Mouse (Mus musculus) urinary bladder, postnatal 14 days (tissue): ENCODE measurements around the gene Hif3a.

ENCODE experiments used
- DNase-seq: peaks from one replicate; pipeline ENCODE4 v3.0.0; 2021; ENCODE audit warnings: low spot score

Hif3a gene

DNA sequence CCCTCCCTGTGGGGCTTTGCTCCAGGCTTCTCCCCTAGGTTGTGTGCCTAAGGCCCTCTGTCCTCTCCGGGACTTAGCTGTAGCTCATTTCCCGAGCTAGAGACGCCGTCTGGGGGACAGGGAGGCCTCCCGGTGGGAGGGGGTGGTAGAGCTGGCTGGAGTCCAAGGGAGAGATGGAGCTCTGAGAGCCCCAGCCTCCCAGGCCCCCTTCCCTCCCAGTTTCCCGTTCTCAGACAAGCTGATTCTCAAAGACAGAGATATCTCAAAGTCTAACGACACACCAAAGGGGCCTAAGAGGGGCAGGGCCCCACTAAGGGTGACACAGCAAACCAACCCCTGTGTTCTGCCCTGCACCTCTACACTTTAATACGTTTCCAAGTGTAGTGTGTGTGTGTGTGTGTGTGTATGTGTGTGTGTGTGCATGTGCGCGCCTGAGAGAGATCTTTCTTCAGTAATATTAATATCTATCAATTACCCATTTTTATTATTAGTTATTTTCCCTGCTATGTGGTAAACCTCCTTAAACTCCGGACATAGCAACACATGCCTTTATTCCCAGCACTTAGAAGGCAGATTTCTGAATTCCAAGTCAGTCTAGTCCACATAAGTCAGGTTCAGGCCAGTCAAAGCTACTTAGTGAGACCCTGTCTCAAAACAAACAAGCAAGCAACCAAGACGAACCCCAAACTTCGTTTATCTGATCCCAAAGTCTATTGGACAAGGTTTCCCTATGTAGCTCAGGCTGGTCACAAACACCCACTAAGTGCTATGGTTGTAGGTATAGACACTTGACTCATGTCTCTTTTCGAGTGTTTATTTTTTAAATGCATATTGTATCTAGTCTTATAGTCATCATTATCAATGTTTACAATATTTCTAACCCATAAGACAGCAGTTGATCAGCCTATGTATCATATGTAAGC is 5.4 kb downstream of the Hif3a start:
- DNase-seq = peak; percentile 37

DNA sequence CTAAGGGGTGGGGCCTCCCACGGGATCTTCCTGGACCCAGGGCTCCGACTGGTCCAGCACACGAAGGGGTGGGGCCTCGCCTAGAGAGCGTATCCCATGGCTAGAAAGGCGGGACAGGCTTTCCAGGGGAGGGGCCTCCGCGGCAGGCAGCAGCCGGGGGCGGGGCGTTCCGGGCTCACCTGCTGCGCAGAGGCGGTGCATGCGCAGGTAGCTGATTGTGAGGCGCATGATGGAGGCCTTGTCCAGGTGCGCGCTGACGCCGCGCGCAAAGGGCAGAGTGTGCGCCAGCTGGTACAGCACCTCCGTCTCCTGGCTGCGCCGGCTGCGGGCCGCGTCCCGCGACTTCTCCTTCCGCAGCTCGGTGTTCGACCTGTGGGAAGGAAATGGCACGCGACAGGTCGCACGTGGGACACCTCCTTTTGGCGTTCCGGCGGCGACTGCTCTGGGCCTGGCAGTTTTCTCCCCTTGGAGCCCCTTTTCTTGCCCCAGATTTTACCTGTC is 6.1 kb downstream of the Hif3a start:
- peak; percentile 94 for DNase-seq

DNA sequence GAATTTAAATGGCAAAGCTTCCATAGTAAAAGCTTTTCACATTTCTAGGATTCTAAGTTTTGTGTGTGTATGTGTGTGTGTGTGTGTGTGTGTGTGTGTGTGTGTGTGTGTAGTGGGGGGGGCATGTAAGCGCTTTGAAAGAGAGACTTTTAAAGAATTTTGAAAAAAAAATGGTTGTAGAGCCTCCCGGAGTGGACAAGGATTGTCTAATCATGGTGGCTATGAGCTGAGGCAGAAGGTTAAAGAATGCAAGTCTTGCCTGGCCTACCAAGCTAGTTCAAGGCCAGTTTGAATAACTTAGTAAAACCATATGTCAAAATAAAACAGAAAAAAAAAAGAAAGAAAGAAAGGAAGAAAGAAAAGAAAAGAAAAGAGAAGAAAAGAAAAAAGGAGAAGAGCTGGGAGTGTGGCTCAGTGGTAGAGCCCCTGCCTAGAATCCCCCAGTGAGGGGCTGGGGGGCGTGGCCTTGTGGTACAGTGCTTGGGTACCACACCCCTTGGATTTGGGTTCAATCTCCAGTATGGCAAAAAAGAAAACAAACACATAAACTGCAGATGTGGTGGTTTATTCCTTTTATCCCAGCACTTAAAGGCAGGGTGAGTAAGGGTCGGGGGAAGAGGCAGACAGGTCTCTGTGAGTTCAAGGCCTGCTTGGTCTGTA is 6.8 kb downstream of the Hif3a start:
- no peak for DNase-seq

DNA sequence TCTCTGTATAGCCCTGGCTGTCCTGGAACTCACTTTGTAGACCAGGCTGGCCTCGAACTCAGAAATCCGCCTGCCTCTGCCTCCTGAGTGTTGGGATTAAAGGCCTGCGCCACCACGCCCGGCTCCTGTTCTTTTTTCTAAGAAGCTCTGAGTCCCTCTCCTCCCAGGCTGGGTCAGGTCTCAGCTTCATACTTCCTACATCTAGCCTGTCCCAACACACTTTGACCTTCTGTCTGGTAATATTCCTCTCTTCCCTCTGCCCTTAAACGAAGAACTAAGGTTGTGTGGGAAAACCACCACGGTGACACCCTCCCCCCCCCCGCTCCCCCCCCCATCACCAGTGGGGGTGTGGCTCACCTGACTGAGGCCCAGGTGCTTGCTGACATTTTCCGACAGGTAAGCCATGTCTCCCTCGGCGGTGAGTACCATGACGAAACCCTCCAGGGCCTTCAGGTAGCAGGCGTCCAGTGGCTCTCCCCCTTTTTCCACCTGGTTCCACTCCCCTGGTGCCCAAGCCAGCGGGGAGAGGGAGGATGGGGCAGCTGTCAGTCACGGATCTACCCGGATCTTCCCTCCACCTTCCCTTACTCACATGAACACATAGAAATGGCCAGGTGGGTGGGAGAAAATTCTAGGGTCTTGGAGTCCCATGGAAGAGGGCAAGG is 7.8 kb downstream of the Hif3a start:
- DNase-seq = no peak

DNA sequence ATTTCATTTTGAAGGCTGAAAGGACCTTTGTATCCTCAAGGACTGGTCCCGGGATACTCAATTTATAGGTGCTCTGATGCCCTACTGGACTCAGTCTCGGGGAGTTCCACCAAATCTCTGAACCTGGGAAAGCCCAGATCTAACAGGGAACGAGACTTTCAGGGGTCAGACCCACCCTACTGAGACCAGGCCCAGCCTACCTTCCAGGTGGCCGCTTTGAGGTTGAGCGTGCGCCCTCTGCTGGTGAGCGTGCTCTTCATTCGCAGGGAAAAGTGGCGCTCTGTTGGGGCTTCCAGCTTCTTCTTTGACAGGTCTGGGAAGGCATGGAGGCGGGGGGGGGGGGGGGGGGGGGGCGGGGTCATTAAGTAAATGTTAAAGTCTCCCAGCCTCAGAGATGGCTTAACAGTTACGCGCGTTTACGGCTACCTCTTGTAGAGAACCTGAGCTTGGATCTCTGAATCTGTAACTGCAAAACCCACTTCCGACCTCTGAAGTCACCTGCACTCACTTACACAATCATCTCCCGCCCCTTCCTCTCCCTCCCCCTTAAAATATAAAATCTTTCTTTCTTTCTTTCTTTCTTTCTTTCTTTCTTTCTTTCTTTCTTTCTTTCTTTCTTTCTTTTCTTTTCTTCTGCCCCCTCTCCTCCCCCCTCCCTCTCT is 11.2 kb downstream of the Hif3a start:
- DNase-seq = peak; percentile 67

DNA sequence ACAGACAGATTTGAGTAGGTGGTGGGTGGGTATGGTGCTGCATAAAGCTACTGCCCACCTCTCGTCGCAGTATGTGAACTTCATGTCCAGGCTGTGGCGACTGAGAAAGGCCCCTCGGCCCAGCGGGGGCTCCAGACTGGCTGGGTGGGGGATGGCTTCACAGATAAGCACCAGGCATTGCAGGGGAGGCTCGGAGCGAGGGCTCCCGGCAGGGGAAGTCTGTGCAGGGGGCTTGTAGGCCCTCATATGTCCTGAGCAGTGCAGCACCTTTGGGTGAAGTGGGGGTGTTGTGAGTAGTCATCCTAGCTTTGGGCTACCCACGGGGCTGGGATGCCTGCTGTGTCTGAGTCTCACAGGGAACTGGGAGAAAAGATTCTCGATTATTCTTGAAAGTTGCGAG is 11.7 kb downstream of the Hif3a start:
- DNase-seq = no peak

DNA sequence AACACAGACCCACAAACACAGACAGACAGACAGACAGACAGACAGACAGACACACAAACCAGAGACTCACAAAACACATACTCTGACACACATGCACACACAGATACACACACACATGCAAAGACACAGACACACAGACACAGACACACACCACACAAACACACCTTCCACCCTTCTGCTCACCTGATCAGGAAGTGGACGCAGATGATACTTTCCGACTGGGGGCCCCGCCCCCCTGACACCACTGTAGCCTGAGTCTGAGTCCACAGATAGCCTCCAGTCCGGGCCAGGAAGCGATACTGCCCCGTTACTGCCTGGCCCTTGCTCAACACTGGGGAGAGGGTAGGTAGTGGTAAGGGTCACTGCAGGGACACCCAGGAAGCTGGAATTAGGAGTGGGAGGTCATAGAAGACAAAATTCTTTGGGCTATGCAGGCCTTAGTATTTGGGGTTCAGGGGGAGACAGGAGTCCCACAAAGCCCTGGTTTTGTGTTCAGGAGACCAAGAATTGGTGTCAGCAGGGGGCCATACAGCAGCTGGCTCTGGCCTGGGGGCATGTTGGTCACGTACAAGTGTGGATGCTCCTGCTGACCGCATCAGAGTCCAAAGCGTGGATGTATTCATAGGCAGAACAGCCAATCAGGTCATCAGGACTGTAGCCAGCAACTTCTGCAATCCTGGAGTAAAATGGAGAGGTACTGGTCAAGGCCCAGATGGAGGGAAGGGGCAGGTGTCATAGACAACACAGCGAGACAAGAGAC is 13.6 kb downstream of the Hif3a start:
- no peak for DNase-seq

DNA sequence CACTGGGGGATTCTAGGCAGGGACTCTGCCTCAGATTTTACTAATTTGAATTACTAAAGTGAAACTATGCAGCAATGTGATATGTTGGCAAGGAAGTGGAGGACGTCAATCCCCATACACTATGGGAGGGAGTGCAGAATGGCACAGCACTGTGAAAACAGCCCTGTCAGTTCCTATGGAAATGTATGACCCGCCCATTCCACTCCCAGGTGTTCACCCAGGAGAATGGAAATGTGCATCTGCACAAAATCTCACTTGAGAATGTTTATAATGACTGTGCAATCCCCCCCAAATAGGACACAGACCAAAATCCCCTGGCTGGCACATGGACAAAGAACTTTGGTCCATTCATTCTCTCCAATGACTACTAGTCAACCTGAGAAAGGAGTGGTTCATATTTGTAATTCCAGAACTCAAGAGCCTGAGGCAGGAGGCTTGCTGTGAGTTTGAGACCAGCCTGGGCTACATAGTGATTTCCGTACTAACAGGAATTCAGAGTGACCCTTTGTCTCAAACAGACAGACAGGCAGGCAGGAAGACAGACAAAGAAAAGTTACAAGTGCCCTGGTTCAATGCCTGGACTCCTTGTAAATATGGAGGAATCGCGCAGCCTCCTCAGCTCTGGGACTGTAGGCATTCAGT is 15.1 kb downstream of the Hif3a start:
- DNase-seq = no peak

DNA sequence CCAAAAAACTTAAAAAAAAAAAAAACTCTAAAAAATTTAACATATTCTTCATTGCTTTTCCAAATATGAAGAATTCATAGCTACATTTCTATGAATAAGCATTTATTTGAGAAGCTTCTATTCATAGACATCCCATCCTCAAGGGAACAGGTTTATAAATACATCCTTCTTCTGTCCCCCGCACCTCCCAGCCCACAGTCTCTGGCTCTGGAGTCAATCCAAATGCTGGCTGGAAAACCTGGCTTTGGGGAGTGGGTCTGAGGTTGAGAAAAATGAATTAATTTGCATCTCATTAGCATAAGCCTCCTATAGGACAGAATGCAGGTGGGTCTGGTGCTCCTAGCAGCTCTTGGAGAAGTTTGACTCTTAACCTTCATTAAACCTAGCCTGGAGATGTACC is 16.5 kb downstream of the Hif3a start:
- no peak for DNase-seq

DNA sequence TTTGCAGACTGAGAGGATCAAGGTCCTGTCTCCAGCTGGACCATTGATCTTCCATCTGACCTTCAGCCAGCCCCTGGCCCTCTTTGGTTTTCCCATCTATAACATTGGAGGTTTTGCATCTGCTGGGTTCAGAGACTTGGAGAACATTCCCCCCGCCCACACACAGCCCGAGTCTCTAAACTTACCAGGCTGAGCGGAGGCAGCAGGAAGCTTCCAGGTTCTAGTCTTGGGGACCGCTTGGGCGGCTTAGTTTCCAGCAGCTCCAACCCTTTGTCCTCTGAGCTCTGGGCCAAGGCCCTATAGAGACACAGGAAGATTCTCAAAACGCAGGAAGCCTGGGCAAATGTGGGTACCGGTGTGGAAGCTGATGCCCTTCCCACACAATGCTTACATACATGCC is 22.9 kb downstream of the Hif3a start:
- DNase-seq = no peak

DNA sequence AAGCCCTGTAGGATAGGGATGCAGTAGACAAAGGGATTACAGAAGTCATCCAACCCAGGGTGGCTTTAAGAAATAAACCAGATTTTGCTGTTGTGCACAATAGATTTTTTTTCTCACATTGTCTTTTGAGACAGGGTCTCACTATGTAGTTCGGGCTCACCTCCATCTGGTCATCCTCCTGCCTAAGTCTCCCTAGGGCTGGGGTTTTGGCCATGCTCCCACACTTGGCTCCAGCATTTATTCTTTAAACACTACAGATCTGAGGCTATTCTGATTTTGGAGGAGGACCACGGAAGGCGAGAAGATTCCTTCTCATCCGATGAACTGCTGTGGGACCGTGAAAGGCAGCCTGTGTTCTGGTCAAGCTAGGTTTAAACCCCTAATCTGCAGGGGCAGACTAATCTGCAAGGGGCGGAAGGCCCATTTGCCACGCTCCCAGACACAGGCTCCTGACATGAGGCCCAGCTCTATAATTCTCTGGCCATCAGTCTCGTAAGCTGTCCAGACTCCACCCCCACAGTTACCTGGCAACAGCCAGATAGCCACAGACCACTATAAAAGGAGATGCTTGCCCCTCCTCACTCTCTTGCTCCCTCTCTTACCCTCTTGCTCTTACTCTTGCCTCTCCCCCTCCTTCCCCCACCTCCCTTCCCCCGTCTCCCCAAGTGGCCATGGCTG is 24.1 kb downstream of the Hif3a start:
- DNase-seq = no peak

DNA sequence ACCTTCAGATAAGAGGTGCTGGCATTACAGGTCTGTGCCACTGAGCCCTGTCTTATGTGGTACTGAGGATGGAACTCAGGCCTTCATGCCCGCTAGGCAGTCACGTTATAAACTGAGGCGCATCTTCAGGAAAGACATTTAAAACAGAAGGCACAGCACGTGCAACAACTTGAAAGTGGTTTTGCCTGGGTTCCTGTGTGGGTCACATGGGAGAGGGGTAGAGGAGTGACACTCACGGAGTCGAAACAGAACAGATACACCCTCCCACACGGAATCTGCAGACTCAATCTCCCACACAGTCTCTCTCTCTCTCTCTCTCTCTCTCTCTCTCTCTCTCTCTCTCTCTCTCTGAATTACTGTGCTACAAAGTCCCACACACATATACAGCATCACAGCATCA is 32.0 kb downstream of the Hif3a start:
- no peak for DNase-seq

DNA sequence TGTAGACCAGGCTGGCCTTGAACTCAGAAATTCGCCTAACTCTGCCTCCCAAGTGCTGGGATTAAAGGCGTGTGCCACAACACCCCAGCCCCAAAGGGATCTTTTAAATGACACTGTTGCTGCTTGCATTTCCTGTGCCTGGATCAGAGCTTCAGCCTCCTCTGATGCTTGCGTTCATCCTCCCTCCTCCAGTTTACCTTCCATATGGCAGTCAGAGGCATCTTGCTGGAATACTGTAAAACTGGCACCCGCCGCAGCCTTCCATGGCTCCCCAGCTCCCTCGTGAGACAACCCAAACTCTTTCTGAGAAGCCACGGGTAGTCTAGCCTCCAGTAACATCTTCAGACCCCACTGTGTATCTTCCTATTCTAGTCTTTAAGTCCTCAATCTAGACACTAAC is 33.3 kb downstream of the Hif3a start:
- DNase-seq = no peak

DNA sequence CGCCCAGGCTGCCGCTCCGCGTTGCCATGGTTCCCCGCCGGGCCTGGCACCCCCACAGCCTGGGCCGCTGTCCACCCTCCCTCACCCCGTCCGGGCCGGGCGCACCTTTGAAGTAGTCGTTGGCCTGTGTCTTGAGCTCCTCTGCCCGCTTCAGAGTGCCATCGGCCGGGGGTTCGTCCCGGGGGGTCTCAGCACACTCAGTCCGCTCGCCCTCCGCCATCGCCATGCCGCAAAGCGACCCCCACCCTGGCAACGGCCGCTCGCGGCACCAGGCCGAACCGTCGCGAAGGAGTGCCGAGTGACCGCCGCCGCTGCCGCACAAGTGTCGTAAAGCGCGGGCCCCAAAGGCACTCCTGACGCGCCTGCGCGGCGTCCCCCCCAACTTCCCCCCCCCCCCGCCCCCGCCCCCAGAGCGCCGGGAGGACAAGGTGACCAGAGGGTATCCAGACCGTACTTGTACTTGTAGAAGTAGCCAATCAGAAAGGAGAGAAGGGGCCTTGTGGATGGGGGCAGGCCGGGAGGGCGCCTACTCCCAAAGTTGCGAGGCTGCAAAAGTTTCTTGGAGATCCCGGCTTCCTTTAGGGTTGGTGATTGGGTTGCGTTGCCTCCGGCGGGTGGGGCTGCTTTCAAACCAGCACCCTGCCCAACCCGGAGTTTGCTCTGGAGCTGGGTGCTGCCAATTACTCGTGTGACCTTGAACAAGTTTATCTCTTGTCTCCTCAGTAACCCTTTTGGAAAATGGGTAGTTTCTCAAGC is 34.5 kb downstream of the Hif3a start, which contains the start of gene Ppp5c:
Gene Ppp5c, minus strand, starts transcription at position 337 of the 756 bp plus-strand sequence.
- DNase-seq = peak; percentile 90

DNA sequence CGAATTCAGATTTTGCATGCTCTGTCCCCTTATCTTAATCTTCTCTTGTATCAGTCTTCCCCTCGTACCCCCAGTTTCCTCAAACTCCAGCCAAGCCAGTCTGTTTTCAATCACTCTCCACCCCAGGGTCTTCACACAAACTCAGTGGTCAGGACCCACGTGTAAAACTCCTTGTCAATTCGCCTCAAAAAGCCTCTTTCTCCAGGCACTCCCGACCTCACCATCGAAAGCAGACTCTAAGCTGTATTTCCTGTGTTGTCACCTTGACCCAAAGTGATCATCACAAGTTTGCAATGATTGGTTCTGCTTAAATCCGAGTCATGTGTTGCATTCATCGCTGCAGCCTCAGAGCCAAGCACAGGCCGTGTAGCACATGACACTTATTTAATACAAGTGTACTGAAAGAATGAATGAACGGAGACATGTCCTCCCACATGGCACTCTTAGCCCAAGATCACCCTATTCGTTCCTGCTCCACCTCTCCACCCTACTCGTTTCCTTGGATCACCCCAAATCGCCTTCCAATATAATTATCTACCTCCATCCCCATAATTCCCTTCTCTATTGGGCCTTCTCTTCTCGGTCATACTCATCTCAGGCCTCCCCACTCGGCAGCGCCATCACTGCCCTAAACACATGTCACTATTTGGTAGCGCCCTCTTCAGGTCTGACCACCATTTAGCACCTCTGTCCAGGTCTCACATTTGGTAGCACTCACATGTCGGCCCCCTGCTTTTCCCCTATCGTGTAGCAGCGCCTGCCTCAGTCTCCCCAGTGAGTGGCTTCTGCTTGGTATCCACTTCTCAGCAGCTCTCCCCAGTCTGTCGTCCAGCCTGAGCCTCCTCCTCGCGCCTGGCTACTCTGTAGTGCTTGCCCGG is 35.3 kb downstream of the Hif3a start:
- DNase-seq = no peak

DNA sequence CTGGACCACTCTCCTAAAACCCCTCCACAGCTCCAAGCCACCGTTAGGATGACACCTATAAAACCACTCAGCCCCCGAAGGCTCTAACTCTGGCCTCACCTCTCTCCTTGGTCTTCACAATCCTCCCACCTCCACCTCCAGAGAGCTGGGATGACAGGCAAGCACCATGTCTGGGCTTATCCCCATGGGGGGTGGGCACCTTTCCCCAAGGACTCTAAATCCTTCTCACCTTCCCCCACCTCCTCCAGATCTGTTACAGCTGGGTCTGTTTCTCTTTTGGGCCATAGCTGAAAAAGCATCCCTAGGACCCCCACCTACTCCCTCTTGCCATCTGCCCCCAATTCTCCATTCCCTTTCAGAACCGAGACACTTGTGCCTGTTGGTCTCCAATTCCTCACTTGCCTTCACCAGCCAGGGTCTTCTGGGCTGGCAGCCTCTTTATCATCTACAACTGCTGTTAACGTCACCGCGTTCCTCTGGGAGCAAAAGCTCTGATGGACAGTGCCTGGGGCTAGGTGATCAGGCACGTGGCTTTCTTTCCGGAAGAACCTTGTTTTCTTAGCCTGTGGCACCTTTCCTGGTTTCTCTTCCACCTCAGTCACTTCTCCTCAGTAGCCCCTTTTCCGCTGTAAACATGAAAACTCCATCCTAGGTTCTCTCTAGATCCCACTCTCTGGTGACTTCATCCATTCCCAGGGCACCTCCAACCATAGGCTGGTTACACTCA is 36.2 kb downstream of the Hif3a start:
- no peak for DNase-seq

DNA sequence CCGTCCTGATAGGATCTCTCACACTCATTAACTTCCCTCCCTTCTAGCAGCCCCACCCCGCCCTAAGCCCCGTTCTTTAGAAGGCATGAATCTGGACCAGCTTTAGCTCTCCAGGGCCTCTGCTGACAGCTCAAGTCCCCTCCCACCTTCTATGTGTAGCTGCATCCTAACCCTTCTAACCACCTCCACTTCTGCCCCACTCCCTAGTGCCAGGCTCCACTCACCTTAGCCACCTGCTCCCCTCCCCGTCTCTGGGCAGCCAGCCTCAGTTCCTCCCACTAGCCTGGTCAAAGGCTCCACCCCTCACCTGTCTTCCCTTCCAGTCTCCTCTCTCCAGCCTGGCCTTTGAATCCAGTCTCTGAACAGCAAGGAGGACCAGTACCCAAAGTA is 36.7 kb downstream of the Hif3a start:
- DNase-seq = no peak
